ENCODE assay signal across 17 mouse cellular contexts in the genomic region with DNA sequence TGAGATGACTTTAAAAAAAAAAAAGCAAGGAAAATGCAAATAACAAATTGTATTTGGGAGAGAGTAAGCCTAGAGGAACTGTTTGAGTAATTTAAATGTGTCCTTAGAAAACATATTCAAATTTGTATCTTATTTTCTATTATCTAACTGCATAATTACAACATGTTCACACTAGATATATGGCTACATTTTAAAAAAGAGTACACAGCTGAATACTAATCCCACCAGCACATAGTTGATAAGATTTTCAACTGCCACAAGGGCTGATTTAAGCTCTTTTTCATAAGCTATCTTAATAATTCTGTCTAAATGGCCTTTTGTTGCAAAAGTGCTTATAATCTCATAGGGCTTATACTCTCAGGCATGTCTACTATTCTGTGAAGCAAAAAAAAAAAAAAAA.
"Had no signal": no experiment of that assay in that cellular context is flagged by ENCODE, and none has a peak within 500 bp of the region (broad histone marks: within the 10 kb centered on the region; RNA-seq: fewer than 3 reads in every experiment).

No protein-coding gene starts in this region.

- DNase-seq: retina, postnatal 1 day; right cerebral cortex, adult 18-20 months; right cerebral cortex, postnatal 14 days; right cerebral cortex, postnatal 25 days; right cerebral cortex, postnatal 4 days; spleen, adult 18-20 months; thymus, adult 18-20 months; thymus, adult 2 months; thymus, postnatal 14 days; thymus, postnatal 25 days; thymus, postnatal 36 days; thymus, postnatal 4 days had no signal

- H3K27ac ChIP-seq: neural tube, embryonic 12.5 days; neural tube, embryonic 13.5 days; neural tube, embryonic 15.5 days; stomach, embryonic 15.5 days; stomach, postnatal 0 days had no signal

- H3K9me3 ChIP-seq: neural tube, embryonic 12.5 days; neural tube, embryonic 13.5 days; neural tube, embryonic 15.5 days; stomach, embryonic 15.5 days had no signal

- H3K4me1 ChIP-seq: neural tube, embryonic 12.5 days; neural tube, embryonic 13.5 days; neural tube, embryonic 15.5 days; stomach, embryonic 15.5 days had no signal

- H3K4me3 ChIP-seq: neural tube, embryonic 12.5 days; neural tube, embryonic 13.5 days; neural tube, embryonic 15.5 days; stomach, embryonic 15.5 days had no signal

- H3K36me3 ChIP-seq: neural tube, embryonic 12.5 days; neural tube, embryonic 13.5 days; neural tube, embryonic 15.5 days; stomach, embryonic 15.5 days had no signal

- H3K27me3 ChIP-seq: neural tube, embryonic 12.5 days; neural tube, embryonic 13.5 days; neural tube, embryonic 15.5 days; stomach, embryonic 15.5 days had no signal

- H3K9ac ChIP-seq: neural tube, embryonic 12.5 days; neural tube, embryonic 13.5 days; neural tube, embryonic 15.5 days; stomach, embryonic 15.5 days had no signal
